ENCODE assay signal across 22 mouse cellular contexts in the genomic region with DNA sequence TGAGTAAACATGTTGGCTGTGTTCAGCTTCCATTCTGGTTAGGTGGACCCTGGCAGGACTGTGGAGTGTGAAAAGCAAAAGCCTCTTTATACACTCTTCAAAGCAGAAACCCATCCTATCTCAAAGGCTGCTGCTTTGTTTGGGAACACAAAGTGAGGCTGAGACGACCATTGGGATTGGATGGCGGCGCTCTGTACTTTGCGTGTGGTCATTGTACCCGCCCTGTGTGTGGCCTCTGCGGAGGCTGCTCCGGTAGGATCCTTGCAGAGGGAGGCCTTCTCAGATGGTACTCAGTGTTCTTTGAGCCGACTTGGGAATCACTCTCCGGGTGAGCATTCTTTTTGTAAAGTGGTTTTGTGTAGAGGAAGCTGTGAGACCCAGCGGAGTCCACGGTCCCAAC.
DNase-seq lines count a peak whose midpoint lies in the region; ATAC-seq lines count a peak whose summit lies in the region.
"Had no signal": no experiment of that assay in that cellular context is flagged by ENCODE, and none has a peak within 500 bp of the region (broad histone marks: within the 10 kb centered on the region; RNA-seq: fewer than 3 reads in every experiment).

No protein-coding gene starts in this region.

- no peak overlapping the region for H3K4me3 ChIP-seq in hindbrain, embryonic 11.5 days (ENCODE audit: low read depth, low read length)
- H3K4me3 ChIP-seq in hindbrain, embryonic 12.5 days, result no peak overlapping the region
- H3K4me3 ChIP-seq in forebrain, embryonic 15.5 days, result no peak overlapping the region
- H3K4me3 ChIP-seq in liver, embryonic 12.5 days, result no peak overlapping the region
- H3K4me3 ChIP-seq: embryonic facial prominence, embryonic 13.5 days; heart, embryonic 10.5 days had no signal

- H3K36me3 ChIP-seq in hindbrain, embryonic 11.5 days (ENCODE audit: control insufficient read depth, insufficient read depth, low read length), result no peaks in the 10 kb centered on the region
- H3K36me3 ChIP-seq in hindbrain, embryonic 12.5 days, result no peaks in the 10 kb centered on the region
- no peaks in the 10 kb centered on the region for H3K36me3 ChIP-seq in forebrain, embryonic 15.5 days
- no peaks in the 10 kb centered on the region for H3K36me3 ChIP-seq in liver, embryonic 12.5 days
- H3K36me3 ChIP-seq: embryonic facial prominence, embryonic 13.5 days; heart, embryonic 10.5 days had no signal

- H3K27ac ChIP-seq in hindbrain, embryonic 11.5 days (ENCODE audit: low read depth, low read length), result no peak overlapping the region
- H3K27ac ChIP-seq in hindbrain, embryonic 12.5 days, result no peak overlapping the region
- no peak overlapping the region for H3K27ac ChIP-seq in forebrain, embryonic 15.5 days (replicated peaks)
- H3K27ac ChIP-seq in liver, embryonic 12.5 days, result no peak overlapping the region
- H3K27ac ChIP-seq: embryonic facial prominence, embryonic 13.5 days; heart, embryonic 10.5 days had no signal

- no peaks in the 10 kb centered on the region for H3K9me3 ChIP-seq in hindbrain, embryonic 11.5 days (ENCODE audit: control insufficient read depth, low read length)
- H3K9me3 ChIP-seq in hindbrain, embryonic 12.5 days (replicated peaks), result no peaks in the 10 kb centered on the region
- H3K9me3 ChIP-seq in forebrain, embryonic 15.5 days, result no peaks in the 10 kb centered on the region
- no peaks in the 10 kb centered on the region for H3K9me3 ChIP-seq in liver, embryonic 12.5 days (replicated peaks)
- H3K9me3 ChIP-seq: embryonic facial prominence, embryonic 13.5 days; heart, embryonic 10.5 days had no signal

- no peak overlapping the region for H3K4me2 ChIP-seq in hindbrain, embryonic 11.5 days (replicated peaks; ENCODE audit: low read depth, low read length)
- H3K4me2 ChIP-seq in hindbrain, embryonic 12.5 days (replicated peaks), result no peak overlapping the region
- no peak overlapping the region for H3K4me2 ChIP-seq in forebrain, embryonic 15.5 days (replicated peaks)
- H3K4me2 ChIP-seq in liver, embryonic 12.5 days, result no peak overlapping the region
- H3K4me2 ChIP-seq: embryonic facial prominence, embryonic 13.5 days had no signal

- no peaks in the 10 kb centered on the region for H3K27me3 ChIP-seq in hindbrain, embryonic 11.5 days (ENCODE audit: control insufficient read depth, insufficient read depth, low read length)
- no peaks in the 10 kb centered on the region for H3K27me3 ChIP-seq in hindbrain, embryonic 12.5 days
- no peaks in the 10 kb centered on the region for H3K27me3 ChIP-seq in forebrain, embryonic 15.5 days
- no peaks in the 10 kb centered on the region for H3K27me3 ChIP-seq in liver, embryonic 12.5 days (replicated peaks)
- H3K27me3 ChIP-seq: embryonic facial prominence, embryonic 13.5 days had no signal

- no peak overlapping the region for H3K9ac ChIP-seq in hindbrain, embryonic 11.5 days (ENCODE audit: low read depth, low read length)
- no peak overlapping the region for H3K9ac ChIP-seq in hindbrain, embryonic 12.5 days
- no peak overlapping the region for H3K9ac ChIP-seq in forebrain, embryonic 15.5 days (replicated peaks)
- H3K9ac ChIP-seq in liver, embryonic 12.5 days, result no peak overlapping the region
- H3K9ac ChIP-seq: embryonic facial prominence, embryonic 13.5 days had no signal

- no peaks in the 10 kb centered on the region for H3K4me1 ChIP-seq in hindbrain, embryonic 11.5 days (replicated peaks; ENCODE audit: control insufficient read depth, insufficient read depth, low read length)
- no peaks in the 10 kb centered on the region; the same call in 1 of the 2 replicates for H3K4me1 ChIP-seq in hindbrain, embryonic 12.5 days
- peaks cover 10% of the 10 kb centered on the region; the same call in 1 of the 2 replicates for H3K4me1 ChIP-seq in forebrain, embryonic 15.5 days
- H3K4me1 ChIP-seq in liver, embryonic 12.5 days, result no peaks in the 10 kb centered on the region
- H3K4me1 ChIP-seq: embryonic facial prominence, embryonic 13.5 days; heart, embryonic 10.5 days had no signal

- 57% methylated on average over 11 of the region's 11 CpGs for WGBS in hindbrain, embryonic 11.5 days
- WGBS in hindbrain, embryonic 12.5 days, result 45% methylated on average over 11 of the region's 11 CpGs
- WGBS in forebrain, embryonic 15.5 days, result 32% methylated on average over 11 of the region's 11 CpGs
- WGBS in liver, embryonic 12.5 days (ENCODE audit: insufficient replicate concordance), result 77% methylated on average over 11 of the region's 11 CpGs

- no peak for ATAC-seq in hindbrain, embryonic 11.5 days (ENCODE audit: low FRiP score)
- no peak for ATAC-seq in hindbrain, embryonic 12.5 days (ENCODE audit: low FRiP score)
- ATAC-seq in forebrain, embryonic 15.5 days (replicated peaks), result 0 out of 2 replicates have a peak, but pooled peaks have one; percentile 23
- no peak for ATAC-seq in liver, embryonic 12.5 days
- ATAC-seq: activated CD4-positive, CD25-positive, alpha-beta regulatory T cell, adult 4 months; hindbrain, embryonic 16.5 days; inflammation-experienced regulatory T-cells, adult 6 months had no signal

- DNase-seq in embryo, embryonic 9.5 days (ENCODE audit: extremely low spot score), result peak; percentile 2
- no peak for DNase-seq in embryo, embryonic 11 days
- peak; percentile 16 for DNase-seq in hindbrain, embryonic 11.5 days (ENCODE audit: low spot score)
- peak; percentile 5 for DNase-seq in ZHBTc4 (ENCODE audit: low read depth, low spot score)
- DNase-seq in kidney, postnatal 25 days, result no peak
- DNase-seq: adrenal gland, postnatal 14 days; cerebellum, adult 18-20 months; cerebellum, adult 9-11 months; cerebellum, postnatal 36 days; gastrocnemius, postnatal 10 days; heart, adult 18-20 months; heart, postnatal 10 days; heart, postnatal 4 days; kidney, adult 11 months had no signal

Comparison
In these comparisons a context has a peak if more than half of its experiments do, and no peak if none do; other contexts are left out.
1. DNase-seq: peak in embryo, embryonic 9.5 days (single experiment), hindbrain, embryonic 11.5 days (single experiment) and ZHBTc4 (single experiment); none in embryo, embryonic 11 days (single experiment) and kidney, postnatal 25 days (0 of 2).